Mouse (Mus musculus): ENCODE results near the gene Urah.

DNA sequence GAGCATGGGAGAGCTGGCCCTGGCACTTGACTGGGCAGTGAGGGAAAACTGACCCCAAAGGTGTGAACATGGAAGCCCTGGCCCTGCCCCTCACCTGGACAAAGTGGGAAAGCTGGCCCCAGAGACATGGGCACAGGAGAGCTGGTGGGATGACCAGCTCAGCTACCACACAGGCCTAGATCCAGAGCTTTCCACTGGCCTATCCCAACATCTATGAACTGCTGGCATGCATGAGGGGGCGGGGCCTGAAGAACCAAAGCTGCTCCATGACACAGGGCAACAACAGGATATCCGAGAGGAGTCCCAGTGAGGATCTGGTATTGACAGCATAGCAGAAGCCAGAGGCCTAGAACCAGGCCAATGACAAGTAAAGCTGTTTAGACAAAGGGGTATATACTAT lies 36.6 kb upstream of the Urah start:
- TF ChIP-seq CTCF (IDR thresholded peaks at IDR 0.05; ENCODE audit: control insufficient read depth, insufficient read depth, low read length) (no peak), POLR2A (IDR thresholded peaks at IDR 0.05; ENCODE audit: borderline replicate concordance, control insufficient read depth, low read depth, low read length) (no peak)

Measured in bone marrow, adult 2 months (tissue).